Mouse (Mus musculus): ENCODE data around the gene Tmc6. TPM values are rescaled to one million over a fixed set of nuclear protein-coding genes. Genes with fewer than 3 reads are reported as not detected.

The Tmc6 gene
- polyA plus RNA-seq, 1 experiment: 606 TPM

DNA sequence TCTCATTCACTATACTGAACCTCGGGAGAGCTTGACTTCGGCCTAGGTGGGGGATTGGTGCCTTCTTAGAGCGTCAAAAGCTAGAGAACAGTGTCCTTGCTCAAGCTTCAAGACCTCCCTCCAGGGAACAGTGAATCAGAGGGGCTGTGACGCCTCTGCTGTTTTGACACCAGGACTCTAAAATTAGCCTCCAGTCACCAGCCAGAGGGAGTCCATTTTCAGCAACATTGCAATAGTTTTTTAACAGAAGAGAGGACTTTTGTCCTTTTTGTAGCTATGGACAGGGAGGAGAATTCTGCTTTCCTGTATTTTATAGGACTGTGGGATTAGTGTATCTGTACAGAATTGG is 51.5 kb downstream of the Tmc6 start:
- Histone ChIP-seq H3K4me1 (ENCODE audit: control insufficient read depth, insufficient read depth, low read length) (peaks cover 27% of the 10 kb centered on the region), H3K4me3 (ENCODE audit: insufficient read depth, low read depth, low read length) (no peak overlapping the region), H3K27ac (ENCODE audit: insufficient read depth, low read depth, low read length) (peak overlapping the region; percentile 92)
- TF ChIP-seq POLR2A (IDR thresholded peaks at IDR 0.05; ENCODE audit: insufficient read depth, low read depth, low read length) (no peak), CTCF (IDR thresholded peaks at IDR 0.05; ENCODE audit: insufficient read depth, low read depth, low read length) (no peak)
- WGBS: 25% methylated on average over 4 of the region's 4 CpGs

DNA sequence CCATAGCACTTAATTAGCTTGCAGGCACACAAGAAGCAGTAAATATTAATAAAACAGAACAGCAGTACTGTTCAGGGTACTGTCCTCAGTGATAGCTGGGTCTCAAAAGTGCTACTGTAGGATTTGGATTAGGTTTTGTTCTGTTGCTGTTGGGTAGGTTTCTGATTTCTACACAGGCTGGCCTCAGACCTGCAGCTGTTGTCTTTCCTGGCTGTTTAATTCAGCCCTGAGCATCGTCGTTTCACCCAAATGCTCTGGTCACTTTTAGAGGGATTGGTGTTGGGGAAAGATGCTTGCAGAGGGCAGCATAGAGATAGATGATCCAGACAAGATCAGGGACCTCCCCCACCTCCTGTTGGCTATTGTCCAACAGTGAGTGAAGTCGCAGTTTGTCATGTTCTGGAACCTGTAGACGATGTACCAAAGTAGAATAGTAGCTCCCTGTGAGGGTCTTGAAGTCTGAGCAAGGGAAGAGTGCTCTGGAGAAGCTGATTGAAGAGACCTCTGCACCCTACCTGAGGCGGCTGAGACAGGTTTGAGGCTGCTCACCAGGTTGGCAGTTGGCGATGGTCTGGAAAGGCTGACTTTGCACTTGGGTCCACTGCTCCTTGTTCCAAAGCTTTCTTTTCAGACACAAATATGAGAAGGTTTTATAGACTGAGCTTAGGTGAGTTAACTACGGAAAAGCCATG is 52.1 kb downstream of the Tmc6 start:
- no peak for TF ChIP-seq CTCF (IDR thresholded peaks at IDR 0.05; ENCODE audit: insufficient read depth, low read depth, low read length)
- TF ChIP-seq POLR2A (IDR thresholded peaks at IDR 0.05; ENCODE audit: insufficient read depth, low read depth, low read length): no peak
- WGBS: 65% methylated on average over 7 of the region's 7 CpGs
- H3K27ac ChIP-seq (ENCODE audit: insufficient read depth, low read depth, low read length): peak overlapping the region; percentile 92

DNA sequence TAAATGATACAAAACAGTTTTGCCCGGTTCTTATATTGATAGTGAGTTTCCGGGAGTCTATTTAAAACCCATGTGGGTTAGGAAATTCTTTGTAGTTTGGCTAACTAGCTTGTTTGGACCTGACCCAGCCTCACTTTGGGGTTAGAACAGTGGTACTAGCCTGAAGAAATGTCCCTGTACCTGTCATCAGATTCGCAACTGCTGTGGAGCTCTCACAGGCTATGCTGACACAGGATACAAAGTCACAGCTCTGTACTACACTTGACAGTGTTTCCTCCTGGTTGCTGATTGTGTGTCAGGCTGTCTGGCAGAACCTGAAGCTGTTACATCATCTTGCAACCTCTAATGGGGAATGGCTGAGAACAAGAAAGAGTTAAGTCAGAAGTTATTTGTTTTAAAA is 52.7 kb downstream of the Tmc6 start:
- 60% methylated on average over 3 of the region's 3 CpGs for WGBS
- Histone ChIP-seq H3K27ac (ENCODE audit: insufficient read depth, low read depth, low read length) (peak overlapping the region; percentile 70; the same call in 1 of the 2 replicates), H3K4me3 (ENCODE audit: insufficient read depth, low read depth, low read length) (no peak overlapping the region), H3K4me1 (ENCODE audit: control insufficient read depth, insufficient read depth, low read length) (peaks cover 24% of the 10 kb centered on the region)
- no peak for TF ChIP-seq POLR2A (IDR thresholded peaks at IDR 0.05; ENCODE audit: insufficient read depth, low read depth, low read length)
- no peak for TF ChIP-seq CTCF (IDR thresholded peaks at IDR 0.05; ENCODE audit: insufficient read depth, low read depth, low read length)

More for the DNA sequence above, 52.1 kb downstream of the Tmc6 start:
- Histone ChIP-seq H3K4me1 (ENCODE audit: control insufficient read depth, insufficient read depth, low read length) (peaks cover 25% of the 10 kb centered on the region), H3K4me3 (ENCODE audit: insufficient read depth, low read depth, low read length) (no peak overlapping the region)

DNA sequence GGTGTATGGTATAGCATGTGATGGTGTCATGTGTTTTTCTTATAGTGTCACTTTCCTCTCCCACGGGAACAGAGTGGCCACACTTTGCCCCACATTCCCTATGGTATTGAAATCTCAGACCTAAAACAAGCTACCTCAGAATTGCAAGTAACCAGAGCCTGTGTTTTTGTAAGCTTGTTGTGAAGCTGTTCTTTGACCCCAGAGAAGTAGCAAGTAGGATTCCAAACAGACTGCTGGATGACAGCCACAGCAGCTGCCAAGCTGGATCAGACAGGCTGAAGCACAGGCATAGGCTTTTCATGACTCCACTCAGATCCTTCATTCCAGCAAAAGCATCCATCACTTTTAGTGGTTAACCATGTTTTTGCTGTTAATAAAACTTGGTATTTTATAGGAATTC is 53.2 kb downstream of the Tmc6 start:
- TF ChIP-seq CTCF (IDR thresholded peaks at IDR 0.05; ENCODE audit: insufficient read depth, low read depth, low read length) (no peak), POLR2A (IDR thresholded peaks at IDR 0.05; ENCODE audit: insufficient read depth, low read depth, low read length) (no peak)
- 28% methylated on average over 1 of the region's 1 CpGs for WGBS
- H3K4me1 ChIP-seq (ENCODE audit: control insufficient read depth, insufficient read depth, low read length): peaks cover 24% of the 10 kb centered on the region
- no peak overlapping the region for H3K4me3 ChIP-seq (ENCODE audit: insufficient read depth, low read depth, low read length)
- H3K27ac ChIP-seq (ENCODE audit: insufficient read depth, low read depth, low read length): no peak overlapping the region

- Histone ChIP-seq H3K27ac (ENCODE audit: insufficient read depth, low read depth, low read length) (no peak overlapping the region), H3K4me3 (ENCODE audit: insufficient read depth, low read depth, low read length) (no peak overlapping the region), H3K4me1 (ENCODE audit: control insufficient read depth, insufficient read depth, low read length) (peaks cover 24% of the 10 kb centered on the region)
- TF ChIP-seq POLR2A (IDR thresholded peaks at IDR 0.05; ENCODE audit: insufficient read depth, low read depth, low read length): no peak
- no peak for TF ChIP-seq CTCF (IDR thresholded peaks at IDR 0.05; ENCODE audit: insufficient read depth, low read depth, low read length)
- 92% methylated on average over 5 of the region's 5 CpGs for WGBS
These were observed 53.8 kb downstream of the Tmc6 start for GRCm38 (mm10) chr11:117728245-117728644.

DNA sequence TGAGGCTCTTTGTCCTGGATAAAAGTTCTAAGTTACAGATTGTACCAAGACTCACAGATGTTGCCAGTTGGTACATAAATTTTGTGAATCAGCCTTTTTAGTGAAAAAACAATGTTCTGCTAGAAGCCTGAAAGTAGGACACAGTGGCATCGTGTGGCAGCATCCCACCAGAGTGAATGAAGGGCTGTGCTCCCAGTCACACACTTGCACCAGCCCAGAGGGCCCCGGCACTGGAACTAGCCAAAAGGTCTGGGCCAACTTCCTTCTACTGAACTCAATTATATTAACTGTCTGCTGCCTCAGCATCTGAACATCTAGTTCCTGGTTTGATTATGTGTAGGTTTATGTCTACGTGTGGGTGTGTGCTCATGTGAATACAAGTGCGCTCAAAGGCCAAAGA is 55.0 kb downstream of the Tmc6 start:
- Histone ChIP-seq H3K27ac (ENCODE audit: insufficient read depth, low read depth, low read length) (0 out of 2 replicates have a peak overlapping the region, but pooled peaks have one; percentile 7), H3K4me3 (ENCODE audit: insufficient read depth, low read depth, low read length) (no peak overlapping the region), H3K4me1 (ENCODE audit: control insufficient read depth, insufficient read depth, low read length) (peaks cover 21% of the 10 kb centered on the region)
- WGBS: 73% methylated on average over 4 of the region's 4 CpGs
- TF ChIP-seq POLR2A (IDR thresholded peaks at IDR 0.05; ENCODE audit: insufficient read depth, low read depth, low read length) (no peak), CTCF (IDR thresholded peaks at IDR 0.05; ENCODE audit: insufficient read depth, low read depth, low read length) (no peak)

- WGBS: 81% methylated on average over 6 of the region's 6 CpGs
- H3K4me1 ChIP-seq (ENCODE audit: control insufficient read depth, insufficient read depth, low read length): peaks cover 8% of the 10 kb centered on the region; the same call in 1 of the 2 replicates
- no peak overlapping the region for H3K27ac ChIP-seq (ENCODE audit: insufficient read depth, low read depth, low read length)
- H3K4me3 ChIP-seq (ENCODE audit: insufficient read depth, low read depth, low read length): no peak overlapping the region
- TF ChIP-seq CTCF (IDR thresholded peaks at IDR 0.05; ENCODE audit: insufficient read depth, low read depth, low read length): no peak
- TF ChIP-seq POLR2A (IDR thresholded peaks at IDR 0.05; ENCODE audit: insufficient read depth, low read depth, low read length): no peak
These were observed 57.2 kb downstream of the Tmc6 start for GRCm38 (mm10) chr11:117724604-117725301.

- WGBS: 82% methylated on average over 3 of the region's 3 CpGs
- Histone ChIP-seq H3K4me3 (ENCODE audit: insufficient read depth, low read depth, low read length) (no peak overlapping the region), H3K4me1 (ENCODE audit: control insufficient read depth, insufficient read depth, low read length) (no peaks in the 10 kb centered on the region), H3K27ac (ENCODE audit: insufficient read depth, low read depth, low read length) (no peak overlapping the region)
- TF ChIP-seq CTCF (IDR thresholded peaks at IDR 0.05; ENCODE audit: insufficient read depth, low read depth, low read length): no peak
- no peak for TF ChIP-seq POLR2A (IDR thresholded peaks at IDR 0.05; ENCODE audit: insufficient read depth, low read depth, low read length)
These were observed 63.2 kb downstream of the Tmc6 start for GRCm38 (mm10) chr11:117718838-117719237.

Other genes starting within 250 kb of the Tmc6 start
- gene Tnrc6c, start 127.9 kb downstream of the Tmc6 start, polyA plus RNA-seq (2012; ENCODE audit: insufficient read depth, insufficient read length, low replicate concordance, missing spikeins): not detected in 2 replicates
- not detected in 2 replicates for gene Tmc8, start 122 bp downstream of the Tmc6 start, polyA plus RNA-seq (2012; ENCODE audit: insufficient read depth, insufficient read length, low replicate concordance, missing spikeins)
- not detected in 2 replicates for gene 6030468B19Rik, start 15.5 kb upstream of the Tmc6 start, polyA plus RNA-seq (2012; ENCODE audit: insufficient read depth, insufficient read length, low replicate concordance, missing spikeins)
- not detected in 2 replicates for gene Gm20708, start 27.5 kb upstream of the Tmc6 start, polyA plus RNA-seq (2012; ENCODE audit: insufficient read depth, insufficient read length, low replicate concordance, missing spikeins)
- gene Syngr2, start 27.5 kb upstream of the Tmc6 start, polyA plus RNA-seq (2012; ENCODE audit: insufficient read depth, insufficient read length, low replicate concordance, missing spikeins): not detected in 2 replicates
- gene Afmid, start 43.7 kb upstream of the Tmc6 start, polyA plus RNA-seq (2012; ENCODE audit: insufficient read depth, insufficient read length, low replicate concordance, missing spikeins): not detected in 2 replicates
- gene Tk1, start 43.9 kb upstream of the Tmc6 start, polyA plus RNA-seq (2012; ENCODE audit: insufficient read depth, insufficient read length, low replicate concordance, missing spikeins): not detected in 2 replicates
- gene Birc5, start 67.1 kb upstream of the Tmc6 start, polyA plus RNA-seq (2012; ENCODE audit: insufficient read depth, insufficient read length, low replicate concordance, missing spikeins): not detected in 2 replicates
- gene Tmem235, start 78.6 kb upstream of the Tmc6 start, polyA plus RNA-seq (2012; ENCODE audit: insufficient read depth, insufficient read length, low replicate concordance, missing spikeins): not detected in 2 replicates
- gene Tha1, start 91.3 kb upstream of the Tmc6 start, polyA plus RNA-seq (2012; ENCODE audit: insufficient read depth, insufficient read length, low replicate concordance, missing spikeins): not detected in 2 replicates
- not detected in 2 replicates for gene Socs3, start 187.8 kb upstream of the Tmc6 start, polyA plus RNA-seq (2012; ENCODE audit: insufficient read depth, insufficient read length, low replicate concordance, missing spikeins)
- gene Pgs1, start 204.1 kb upstream of the Tmc6 start, polyA plus RNA-seq (2012; ENCODE audit: insufficient read depth, insufficient read length, low replicate concordance, missing spikeins): not detected in 2 replicates

All from olfactory bulb, adult 2 months (tissue).